Mouse (Mus musculus): ENCODE measurements around the gene Lmbrd1. TPM values are rescaled to one million over a fixed set of nuclear protein-coding genes. Genes with fewer than 3 reads are reported as not detected.
"Not testable (repeated sequence)": the region's sequence is repeated elsewhere in the genome, so short reads cannot be mapped to it uniquely, and the experiment has no call there.

Gene Lmbrd1
- total RNA-seq, 2 experiments from 2014 or later: 132 to 138 TPM

DNA sequence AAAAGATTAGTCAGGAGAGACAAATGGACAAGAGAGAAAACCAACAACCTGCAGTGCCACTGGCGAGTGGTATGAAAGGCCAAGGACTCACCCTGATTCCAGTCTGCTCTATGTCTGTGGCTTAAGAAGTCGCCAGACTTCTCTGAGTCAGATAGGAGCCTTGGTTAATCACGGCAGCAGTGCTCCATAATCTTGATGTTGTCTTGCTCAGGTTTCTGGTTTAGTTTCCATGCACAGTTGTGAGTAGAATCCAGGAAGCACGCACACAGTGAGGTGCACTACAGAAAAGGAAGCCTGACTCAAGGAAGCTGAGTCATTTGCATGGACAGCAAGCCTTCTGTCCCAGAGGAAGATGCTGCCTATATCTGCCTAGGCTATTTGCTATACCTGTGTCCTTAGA, 37.9 kb downstream of the Lmbrd1 start:
- DNase-seq (ENCODE audit: low spot score in 2 of 2): no peak
- intact Hi-C loops (cut with DNase I): loop anchor here (10.0 kb wide), 1 partner anchor 352 kb away; no protein-coding TSS in a partner anchor

DNA sequence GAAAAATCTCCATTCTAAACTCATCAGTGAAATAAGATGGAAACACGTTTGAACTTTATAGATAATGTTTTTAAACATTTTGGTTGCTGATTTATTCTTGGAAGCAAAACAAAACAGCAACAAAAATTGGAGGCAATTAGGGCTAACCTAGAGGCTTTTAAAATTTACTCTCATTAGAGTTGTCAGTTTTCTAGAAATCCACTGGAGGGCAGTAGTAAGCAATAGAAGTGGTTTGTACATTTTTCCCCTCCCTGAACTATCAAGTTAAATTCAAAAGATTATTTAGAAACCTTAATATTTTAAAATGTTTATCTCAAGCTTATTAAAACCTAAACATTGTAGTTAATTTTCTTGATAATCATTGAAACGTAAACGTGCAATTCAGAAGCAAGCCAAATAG, 41.2 kb downstream of the Lmbrd1 start:
- intact Hi-C loops (cut with DNase I): loop anchor here (10.0 kb wide), 1 partner anchor 355 kb away; no protein-coding TSS in a partner anchor
- no peak for DNase-seq (ENCODE audit: low spot score in 2 of 2)

DNA sequence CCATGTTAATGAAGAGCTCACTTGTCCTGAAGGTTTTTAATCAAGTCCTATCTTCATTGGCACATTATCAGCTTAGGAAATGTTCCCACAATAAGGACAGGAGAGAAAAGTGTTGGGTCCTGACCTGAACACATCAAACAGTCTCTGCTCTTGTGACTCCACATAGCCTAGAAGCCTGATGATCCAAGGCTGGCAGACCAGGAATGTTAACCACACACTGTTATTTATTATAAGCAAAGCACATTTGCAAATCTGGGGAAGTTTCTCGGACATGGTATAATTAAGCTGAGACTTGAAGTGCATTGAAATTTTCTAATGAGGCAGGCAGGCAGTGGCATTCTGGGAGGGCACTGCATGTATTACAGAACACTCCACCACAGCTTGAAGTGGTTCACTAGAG, 41.8 kb downstream of the Lmbrd1 start:
- no peak for DNase-seq (ENCODE audit: low spot score in 2 of 2)
- intact Hi-C loops (cut with DNase I): no loop called here

DNA sequence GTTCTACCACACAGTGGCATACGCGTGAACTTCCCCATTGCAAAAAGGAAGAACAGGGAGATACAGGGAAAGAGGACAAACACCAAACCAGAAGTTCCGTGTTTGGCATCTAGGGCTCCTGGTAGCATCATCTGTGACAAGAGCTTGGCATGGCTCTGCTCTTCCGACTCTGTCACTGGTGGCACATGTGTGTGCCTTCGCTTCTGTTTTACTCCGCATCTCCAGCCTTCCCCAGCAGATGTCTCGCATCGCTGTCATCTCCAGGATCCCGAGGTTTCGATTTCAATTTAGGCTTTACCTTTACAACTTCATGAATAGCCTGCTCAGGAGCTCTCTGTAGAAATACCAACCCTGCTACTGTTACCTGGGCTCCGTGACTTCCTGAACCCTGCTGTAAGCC, 51.4 kb downstream of the Lmbrd1 start:
- intact Hi-C loops (cut with DNase I): no loop called here
- DNase-seq (ENCODE audit: low spot score in 2 of 2): no peak

DNA sequence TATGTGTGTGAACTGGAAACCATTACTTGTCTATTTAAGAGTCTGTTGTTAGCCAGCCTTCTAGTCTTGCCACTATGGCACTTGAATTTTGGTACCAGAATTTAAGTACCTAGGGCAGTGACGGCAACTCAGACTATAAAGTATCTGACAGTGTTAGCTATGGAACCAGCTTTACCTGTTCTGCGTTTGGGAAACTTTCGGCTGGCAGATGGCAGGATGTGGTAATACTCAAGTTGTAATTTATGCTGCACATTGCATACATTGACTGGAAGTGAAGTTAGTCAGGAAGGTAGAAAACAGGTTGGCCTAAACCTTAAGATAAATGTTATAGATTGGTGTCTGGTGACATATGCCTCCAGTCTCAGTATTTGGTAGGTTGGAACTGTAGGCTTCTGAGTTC, 53.9 kb downstream of the Lmbrd1 start:
- intact Hi-C loops (cut with DNase I): no loop called here
- no peak for DNase-seq (ENCODE audit: low spot score in 2 of 2)

DNA sequence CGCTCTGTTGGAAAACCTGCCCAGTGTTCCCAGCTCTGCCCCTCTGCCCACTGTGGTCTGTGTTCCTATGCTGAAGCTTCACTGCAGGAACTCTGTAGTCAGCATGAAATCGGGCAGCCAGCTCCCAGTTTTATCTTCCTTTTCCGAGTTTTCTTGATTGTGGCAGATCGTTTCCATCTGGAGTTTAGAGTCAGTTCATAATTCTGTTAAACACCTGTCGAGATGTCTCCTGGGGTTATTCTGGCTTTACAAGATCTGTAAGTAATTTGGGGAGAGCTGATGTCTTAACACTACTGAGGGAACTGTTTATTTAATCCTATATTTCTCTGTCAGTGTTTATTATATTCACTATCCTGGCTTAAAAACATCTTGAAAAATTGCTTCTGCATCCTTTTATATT, 56.4 kb downstream of the Lmbrd1 start:
- intact Hi-C loops (cut with DNase I): no loop called here
- no peak for DNase-seq (ENCODE audit: low spot score in 2 of 2)

DNA sequence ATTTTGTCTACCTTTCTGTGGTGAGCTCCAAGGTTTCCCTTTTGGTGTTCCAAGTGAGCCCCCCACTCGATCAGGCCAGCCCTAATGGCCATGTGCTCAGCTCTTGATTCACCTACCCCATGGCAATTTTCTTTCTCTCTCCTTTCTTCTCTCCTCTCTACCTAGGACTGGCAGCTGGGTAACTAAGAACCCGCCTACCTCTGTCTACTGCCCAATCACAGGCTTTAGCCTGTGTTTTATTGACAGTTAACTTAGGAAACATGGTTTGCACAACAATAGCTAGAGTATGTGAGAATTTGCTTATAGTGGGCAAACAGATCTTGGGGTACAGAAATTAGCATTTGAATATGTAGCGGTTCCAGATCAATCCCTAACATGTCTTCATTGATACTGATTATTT, 62.5 kb downstream of the Lmbrd1 start:
- intact Hi-C loops (cut with DNase I): no loop called here

DNA sequence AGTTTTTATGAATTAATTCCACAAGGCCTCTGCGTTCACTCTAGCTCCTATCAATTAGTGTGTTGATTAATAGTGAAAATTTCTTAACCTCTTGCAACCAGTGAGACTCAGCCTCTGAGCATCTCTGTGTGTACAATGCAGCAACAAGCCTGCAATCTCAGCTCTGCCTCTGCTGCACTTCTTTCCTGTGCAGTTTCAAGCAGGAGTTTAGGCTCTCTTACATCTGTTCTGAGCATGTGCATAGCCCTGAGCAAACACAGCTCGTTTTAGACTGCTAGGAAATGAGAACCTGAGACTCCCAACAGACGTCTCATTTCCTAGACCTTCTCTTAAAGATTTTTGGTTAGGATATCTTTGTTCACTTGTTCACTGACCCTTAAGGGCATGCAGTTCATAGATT, 63.1 kb downstream of the Lmbrd1 start:
- intact Hi-C loops (cut with DNase I): no loop called here
- no peak for DNase-seq (ENCODE audit: low spot score in 2 of 2)

More for the DNA sequence above, 62.5 kb downstream of the Lmbrd1 start:
- DNase-seq (ENCODE audit: low spot score in 2 of 2): no peak

DNA sequence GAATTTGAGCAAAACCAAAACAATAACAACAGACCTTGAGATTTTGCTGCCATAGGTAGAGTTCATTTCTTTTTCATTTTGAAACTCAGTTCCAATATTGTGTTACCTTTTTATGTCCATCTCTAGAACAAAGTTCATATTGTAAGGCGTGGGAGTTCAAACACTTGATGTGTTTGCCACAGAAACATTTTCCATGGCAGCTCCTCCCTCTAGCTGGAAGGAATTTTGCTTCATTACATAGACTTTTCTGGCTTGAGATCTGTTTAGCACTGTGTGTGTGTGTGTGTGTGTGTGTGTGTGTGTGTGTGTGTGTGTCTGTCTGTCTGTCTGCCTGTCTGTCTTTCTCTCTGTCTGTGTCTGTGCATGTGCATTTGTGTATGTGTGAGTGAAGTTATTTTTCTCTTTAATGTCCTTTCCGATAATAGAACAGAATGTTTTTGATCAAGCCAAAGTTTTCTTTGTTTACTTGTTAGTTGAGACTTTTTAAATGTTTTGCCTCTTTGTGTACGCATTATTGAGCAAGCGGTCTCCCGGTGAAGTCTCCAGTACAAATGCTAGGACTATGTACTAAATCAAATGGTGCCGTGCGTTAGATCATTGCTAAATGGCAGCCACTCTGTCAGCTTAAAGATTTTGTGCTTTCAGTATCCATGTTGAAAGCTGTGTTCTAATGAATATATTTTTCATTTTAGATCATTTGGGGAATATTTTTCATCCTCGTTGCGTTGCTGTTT, 64.9 kb downstream of the Lmbrd1 start:
- intact Hi-C loops (cut with DNase I): no loop called here
- DNase-seq (ENCODE audit: low spot score in 2 of 2): no peak

DNA sequence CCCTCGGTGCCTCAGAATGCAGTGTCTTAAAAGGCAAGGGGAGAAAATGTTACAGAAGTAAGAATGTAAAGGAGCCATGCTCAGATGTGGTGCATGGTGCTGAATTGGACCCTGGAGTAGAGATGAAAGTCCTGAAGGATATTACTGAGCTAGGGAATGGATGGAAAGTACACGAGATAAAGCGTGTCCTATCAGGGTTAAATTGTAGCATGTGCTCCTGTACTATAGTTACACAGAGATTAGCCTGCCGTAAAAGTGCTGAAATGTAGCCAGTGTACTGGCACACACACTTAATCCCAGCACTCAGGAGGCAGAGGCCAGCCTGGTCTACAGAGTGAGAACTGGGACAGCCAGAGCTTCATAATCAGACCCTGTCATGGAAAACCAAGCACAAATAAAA, 74.3 kb downstream of the Lmbrd1 start:
- no peak for DNase-seq (ENCODE audit: low spot score in 2 of 2)
- intact Hi-C loops (cut with DNase I): no loop called here

DNA sequence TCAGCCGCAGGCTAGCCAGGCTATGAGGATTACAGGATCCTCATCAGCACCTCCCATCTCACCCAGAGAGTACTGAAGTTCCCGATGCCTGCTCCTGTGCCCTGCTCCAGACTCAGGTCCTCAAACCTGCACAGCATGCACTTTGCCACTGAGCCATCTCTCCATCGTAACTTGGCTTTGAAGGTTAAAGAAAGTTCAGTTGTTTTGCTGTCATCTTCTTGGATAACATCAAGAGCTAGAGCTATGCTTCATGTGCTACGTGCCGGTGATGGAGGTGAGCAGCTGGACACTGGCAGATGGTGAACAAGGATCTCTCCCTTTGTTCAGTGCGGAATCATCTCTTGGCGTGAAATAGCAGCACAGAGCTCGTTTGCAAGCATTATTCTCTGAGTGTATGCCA, 80.1 kb downstream of the Lmbrd1 start:
- intact Hi-C loops (cut with DNase I): no loop called here
- no peak for DNase-seq (ENCODE audit: low spot score in 2 of 2)

DNA sequence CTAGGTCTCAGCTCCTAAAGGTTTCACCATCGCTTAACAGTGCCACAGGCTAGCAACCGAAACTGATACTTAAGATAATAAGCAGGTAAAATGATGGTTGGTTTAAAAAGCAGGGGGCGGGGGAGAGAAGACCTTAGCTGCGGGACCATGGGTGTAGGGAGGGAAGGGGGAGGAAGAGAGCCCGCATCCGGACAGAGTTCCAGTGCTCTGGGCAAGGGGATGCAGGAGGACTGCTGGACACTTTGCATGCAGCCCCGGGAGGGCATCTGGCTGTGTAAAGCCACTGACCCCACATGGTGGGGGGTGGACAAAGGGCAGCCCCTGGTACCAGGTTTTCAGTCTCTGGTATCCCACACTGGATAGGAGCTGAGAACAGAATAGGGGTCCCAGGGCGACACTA, 88.0 kb downstream of the Lmbrd1 start:
- intact Hi-C loops (cut with DNase I): no loop called here
- no peak for DNase-seq (ENCODE audit: low spot score in 2 of 2)

DNA sequence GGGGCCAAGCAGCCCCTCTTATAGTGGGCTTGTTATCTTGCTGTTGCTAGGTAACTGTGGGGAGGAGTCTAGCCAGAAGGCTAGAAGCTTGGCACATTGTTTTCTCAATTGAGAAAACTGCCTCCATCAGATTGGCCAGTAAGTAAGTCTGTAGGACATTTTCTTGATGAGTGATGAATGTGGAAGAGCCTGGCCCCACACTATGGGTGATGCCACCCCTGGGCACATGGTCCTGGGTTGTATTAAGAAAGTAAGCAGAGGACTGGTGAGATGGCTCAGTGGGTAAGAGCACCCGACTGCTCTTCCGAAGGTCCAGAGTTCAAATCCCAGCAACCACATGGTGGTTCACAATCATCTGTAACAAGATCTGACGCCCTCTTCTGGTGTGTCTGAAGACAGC, 88.8 kb downstream of the Lmbrd1 start:
- DNase-seq (ENCODE audit: low spot score in 2 of 2); intact Hi-C loops (cut with DNase I): not testable (repeated sequence)

DNA sequence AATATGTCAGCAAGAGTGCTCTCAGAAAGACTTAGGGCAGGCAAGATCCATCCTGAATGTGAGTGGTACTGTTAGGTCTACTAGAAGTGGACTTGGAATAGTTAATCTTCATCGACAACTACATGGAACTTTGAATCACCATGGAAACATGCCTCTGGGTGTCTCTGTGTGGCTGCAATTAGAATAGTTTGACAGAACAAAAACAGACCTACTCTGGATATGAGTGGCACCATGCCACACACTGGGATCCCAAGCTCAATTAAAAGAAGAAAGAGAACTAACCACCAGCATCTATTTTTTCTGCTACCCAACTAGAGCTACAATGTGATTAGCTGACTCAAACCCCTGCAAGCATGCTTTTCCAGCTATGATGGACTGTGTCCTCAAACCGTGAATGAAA, 95.2 kb downstream of the Lmbrd1 start:
- no peak for DNase-seq (ENCODE audit: low spot score in 2 of 2)
- intact Hi-C loops (cut with DNase I): no loop called here

DNA sequence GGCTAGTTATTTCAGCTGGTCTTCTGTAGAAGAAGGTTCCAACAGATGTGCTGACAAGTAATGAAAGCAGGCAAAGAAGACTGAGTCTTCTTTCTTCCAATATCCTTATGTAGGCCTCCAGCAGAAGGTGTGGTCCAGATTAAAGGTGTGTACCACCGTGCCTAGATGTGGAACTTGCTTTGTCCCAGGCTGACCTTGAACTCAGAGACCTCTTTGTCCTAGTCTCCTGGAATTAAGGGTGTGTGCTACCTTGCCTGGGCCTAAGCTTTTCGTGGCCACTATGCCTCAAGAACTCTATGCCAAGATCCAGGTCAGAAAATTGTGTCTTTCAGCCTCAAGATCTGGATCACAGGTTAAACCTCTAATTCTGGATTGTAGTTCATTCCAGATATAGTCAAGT, 98.1 kb downstream of the Lmbrd1 start:
- intact Hi-C loops (cut with DNase I): no loop called here
- DNase-seq (ENCODE audit: low spot score in 2 of 2): no peak

DNA sequence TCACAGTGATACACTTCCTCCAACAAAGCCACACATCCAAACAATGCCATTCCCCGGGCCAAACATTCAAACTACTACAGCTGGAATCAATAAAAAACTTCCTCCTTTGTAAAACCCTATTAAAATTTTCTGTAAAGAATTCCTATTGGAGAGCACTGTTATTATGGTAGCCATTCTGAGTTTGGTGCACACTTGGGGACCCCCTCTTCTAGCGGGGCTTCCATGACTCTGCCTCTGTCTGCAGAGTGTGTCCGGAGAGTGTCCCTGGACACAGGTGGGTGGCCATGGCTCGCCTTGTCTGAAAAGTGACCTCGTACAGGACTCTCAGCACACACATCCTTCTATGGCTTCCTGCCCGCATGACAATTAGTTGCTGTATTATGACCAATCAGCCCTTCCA, 114.7 kb downstream of the Lmbrd1 start:
- no peak for DNase-seq (ENCODE audit: low spot score in 2 of 2)
- intact Hi-C loops (cut with DNase I): no loop called here

DNA sequence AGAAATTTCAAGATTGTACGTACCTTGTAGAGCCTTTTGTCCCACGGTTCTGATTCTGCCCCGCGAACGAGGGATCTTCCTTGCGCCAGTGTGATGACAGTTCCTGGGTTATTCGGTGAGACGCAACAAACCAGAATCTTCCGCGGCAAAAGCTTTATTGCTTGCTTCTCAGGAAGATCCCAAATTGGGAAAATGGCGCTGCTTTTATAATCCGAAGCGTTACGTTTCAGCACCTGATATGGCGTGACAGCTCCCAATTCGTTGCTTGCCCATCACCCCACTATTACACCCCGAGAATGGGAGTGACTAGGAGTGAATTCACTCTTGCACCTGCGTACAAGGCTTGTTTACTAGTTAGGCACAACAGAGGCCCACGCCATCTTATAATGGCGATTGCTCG, 129.5 kb downstream of the Lmbrd1 start:
- intact Hi-C loops (cut with DNase I); DNase-seq (ENCODE audit: low spot score in 2 of 2): not testable (repeated sequence)

Other genes with a start within 250 kb of the Lmbrd1 start
- gene Col19a1, start 91.2 kb upstream of the Lmbrd1 start, total RNA-seq (2021): 10 to 100 TPM; 26.2 to 30.8 TPM